Mouse (Mus musculus) erythroblast, embryonic 14.5 days (primary cell): ENCODE results near the gene Sgcd. TPM values are rescaled to one million over a fixed set of nuclear protein-coding genes. Genes with fewer than 3 reads are reported as not detected.

ENCODE experiments used
- H3K27me3 ChIP-seq: 2 replicates; pipeline ENCODE4 v1.6.1; 2012; ENCODE audit warnings: inconsistent platforms; ENCODE audit not compliant: control insufficient read depth
- H3K36me3 ChIP-seq: 2 replicates; pipeline ENCODE4 v1.6.1; 2012; ENCODE audit warnings: mild to moderate bottlenecking, inconsistent platforms; ENCODE audit not compliant: control insufficient read depth
- H3K4me1 ChIP-seq: 2 replicates; pipeline ENCODE4 v1.6.1; 2012; ENCODE audit warnings: inconsistent platforms; ENCODE audit not compliant: control insufficient read depth
- H3K4me3 ChIP-seq: replicated peaks from 2 replicates; pipeline ENCODE3; 2012; ENCODE audit warnings: moderate library complexity, mild to moderate bottlenecking, inconsistent platforms
- H3K9me3 ChIP-seq: 2 replicates; pipeline ENCODE4 v1.6.1; 2012; ENCODE audit warnings: low read length, inconsistent platforms, mixed read lengths; ENCODE audit not compliant: control insufficient read depth
- GATA1 ChIP-seq: IDR thresholded peaks from 2 replicates; pipeline ENCODE4 v1.6.1; 2012; ENCODE audit warnings: low read length, inconsistent platforms, mixed read lengths
- TAL1 ChIP-seq: IDR thresholded peaks from 3 replicates; pipeline ENCODE4 v1.6.1; 2012; ENCODE audit warnings: low read length, inconsistent platforms, mixed read lengths
- polyA plus RNA-seq: library from polyadenylated mRNA; stranded (reverse); fragments of >175 nt; gene quantifications from 2 replicates; pipeline ENCODE4 v1.2.3, GENCODE M21; 2012

The Sgcd gene
- polyA plus RNA-seq, 1 experiment, result not detected

GRCm38 (mm10) chr11:47704930-47705787 is 283.6 kb downstream of the Sgcd start:
- H3K9me3 ChIP-seq, result no peaks in the 10 kb centered on the region
- no peaks in the 10 kb centered on the region for H3K4me1 ChIP-seq
- no peaks in the 10 kb centered on the region for H3K27me3 ChIP-seq
- TF ChIP-seq GATA1, result no peak
- TF ChIP-seq TAL1, result no peak
- H3K4me3 ChIP-seq, result no peak overlapping the region
- no peaks in the 10 kb centered on the region for H3K36me3 ChIP-seq

DNA sequence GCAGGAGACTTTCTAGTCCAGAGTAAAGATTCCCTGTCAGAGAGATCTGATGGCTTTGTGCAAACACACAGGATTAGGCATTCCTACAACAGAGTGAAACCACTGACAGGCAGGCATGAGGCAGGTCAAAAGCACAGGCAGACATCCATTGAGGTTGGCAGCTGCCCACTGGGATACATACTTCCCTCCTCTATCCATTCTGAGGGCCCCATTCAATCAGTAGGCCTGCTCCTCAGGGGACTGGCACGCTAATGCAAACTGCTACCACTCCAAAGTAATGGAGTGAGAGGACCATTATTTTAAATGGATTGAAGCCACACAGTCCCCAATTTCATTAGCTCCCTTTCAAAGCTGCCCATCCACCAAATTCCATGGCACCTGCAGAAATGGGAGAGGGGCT is 293.2 kb downstream of the Sgcd start:
- H3K27me3 ChIP-seq, result no peaks in the 10 kb centered on the region
- H3K4me1 ChIP-seq, result no peaks in the 10 kb centered on the region
- H3K36me3 ChIP-seq, result no peaks in the 10 kb centered on the region
- TF ChIP-seq GATA1 (no peak), TAL1 (no peak)
- H3K9me3 ChIP-seq, result no peaks in the 10 kb centered on the region
- no peak overlapping the region for H3K4me3 ChIP-seq

GRCm38 (mm10) chr11:47658135-47658534 is 330.6 kb downstream of the Sgcd start:
- Histone ChIP-seq H3K4me3 (no peak overlapping the region), H3K9me3 (no peaks in the 10 kb centered on the region), H3K36me3 (no peaks in the 10 kb centered on the region), H3K4me1 (no peaks in the 10 kb centered on the region), H3K27me3 (no peaks in the 10 kb centered on the region)
- TF ChIP-seq GATA1, result no peak
- TF ChIP-seq TAL1, result no peak

DNA sequence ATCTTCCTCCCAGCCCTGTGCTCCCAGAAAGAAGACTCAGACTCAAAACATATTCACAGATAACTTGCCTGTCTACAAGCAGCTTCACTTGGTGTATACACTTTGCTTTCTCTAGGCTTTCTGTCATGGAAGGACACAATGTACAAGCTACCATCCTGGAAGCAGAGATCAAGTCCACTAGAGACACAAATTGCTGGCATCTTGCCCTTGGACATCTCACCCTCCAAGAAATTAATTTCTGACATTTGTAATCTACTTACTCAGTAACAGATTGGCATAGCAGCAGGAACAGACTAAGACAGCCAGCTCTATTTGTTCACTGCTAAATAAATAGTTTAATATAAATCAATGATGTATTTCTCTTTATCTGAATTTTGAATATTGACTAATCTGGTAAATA is 342.9 kb downstream of the Sgcd start:
- Histone ChIP-seq H3K4me3 (no peak overlapping the region), H3K9me3 (no peaks in the 10 kb centered on the region), H3K36me3 (no peaks in the 10 kb centered on the region), H3K4me1 (no peaks in the 10 kb centered on the region), H3K27me3 (no peaks in the 10 kb centered on the region)
- TF ChIP-seq GATA1 (no peak), TAL1 (no peak)

GRCm38 (mm10) chr11:47641567-47642259 is 347.1 kb downstream of the Sgcd start:
- no peak for TF ChIP-seq TAL1
- no peak for TF ChIP-seq GATA1
- no peaks in the 10 kb centered on the region for H3K4me1 ChIP-seq
- H3K4me3 ChIP-seq, result no peak overlapping the region
- no peaks in the 10 kb centered on the region for H3K36me3 ChIP-seq
- no peaks in the 10 kb centered on the region for H3K27me3 ChIP-seq
- no peaks in the 10 kb centered on the region for H3K9me3 ChIP-seq

DNA sequence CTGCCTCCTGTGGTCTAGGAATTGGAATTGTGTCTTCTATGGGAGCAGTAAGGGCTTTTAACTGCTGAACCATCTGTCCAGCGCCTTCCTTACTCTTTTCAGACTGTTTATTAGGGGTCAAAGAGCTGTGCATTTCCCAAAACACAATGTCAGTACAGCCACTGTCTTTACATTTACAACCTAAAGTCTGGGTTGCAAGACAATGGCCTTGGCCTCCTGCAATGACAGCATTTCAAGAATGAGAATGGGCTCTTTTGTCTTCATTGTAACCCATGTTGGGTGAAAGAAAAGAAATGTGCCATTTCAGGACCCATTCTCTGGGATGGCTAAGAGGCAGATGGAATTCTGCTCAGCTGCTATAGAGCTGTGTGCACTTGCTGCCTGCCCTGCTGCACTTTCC is 348.2 kb downstream of the Sgcd start:
- Histone ChIP-seq H3K27me3 (no peaks in the 10 kb centered on the region), H3K9me3 (no peaks in the 10 kb centered on the region), H3K4me1 (no peaks in the 10 kb centered on the region), H3K36me3 (no peaks in the 10 kb centered on the region), H3K4me3 (no peak overlapping the region)
- TF ChIP-seq TAL1, result no peak
- TF ChIP-seq GATA1, result no peak

GRCm38 (mm10) chr11:47630186-47630585 is 358.6 kb downstream of the Sgcd start:
- Histone ChIP-seq H3K36me3 (no peaks in the 10 kb centered on the region), H3K4me1 (no peaks in the 10 kb centered on the region), H3K27me3 (no peaks in the 10 kb centered on the region)

DNA sequence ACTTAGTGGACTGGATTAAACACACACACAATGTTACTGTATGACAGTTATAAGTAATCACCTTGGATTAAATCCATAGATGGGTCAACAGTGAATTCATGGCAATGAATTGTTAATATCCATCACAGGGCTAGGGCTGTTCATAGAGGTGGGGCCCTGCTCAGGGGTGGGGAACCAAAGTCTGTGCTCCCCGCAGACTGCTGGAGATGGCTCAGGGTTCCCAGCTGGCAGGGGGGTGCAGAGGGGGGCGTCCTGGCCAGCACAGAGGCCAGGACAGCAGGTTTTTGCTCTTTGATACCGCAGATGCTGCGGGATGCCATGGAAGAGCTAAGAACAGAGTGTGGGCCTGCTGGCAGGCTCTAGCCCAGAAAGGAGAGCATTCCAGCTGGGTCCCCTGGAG is 378.9 kb downstream of the Sgcd start:
- no peak for TF ChIP-seq TAL1
- H3K4me1 ChIP-seq, result no peaks in the 10 kb centered on the region
- H3K27me3 ChIP-seq, result no peaks in the 10 kb centered on the region
- H3K4me3 ChIP-seq, result no peak overlapping the region
- no peaks in the 10 kb centered on the region for H3K36me3 ChIP-seq
- no peaks in the 10 kb centered on the region for H3K9me3 ChIP-seq

More at GRCm38 (mm10) chr11:47630186-47630585, 358.6 kb downstream of the Sgcd start:
- H3K4me3 ChIP-seq, result no peak overlapping the region
- no peaks in the 10 kb centered on the region for H3K9me3 ChIP-seq
- TF ChIP-seq GATA1 (no peak), TAL1 (no peak)

- TF ChIP-seq GATA1, result no peak
Measured at GRCm38 (mm10) chr11:47574635-47575034, 414.1 kb downstream of the Sgcd start.

More at GRCm38 (mm10) chr11:47574635-47575034, 414.1 kb downstream of the Sgcd start:
- H3K9me3 ChIP-seq, result no peaks in the 10 kb centered on the region
- H3K27me3 ChIP-seq, result no peaks in the 10 kb centered on the region
- no peaks in the 10 kb centered on the region for H3K4me1 ChIP-seq
- H3K36me3 ChIP-seq, result no peaks in the 10 kb centered on the region
- H3K4me3 ChIP-seq, result no peak overlapping the region
